Mouse (Mus musculus) embryo, embryonic 10.5 days (tissue): ENCODE data around the gene Apol7b.
"Not testable (repeated sequence)": the region's sequence is repeated elsewhere in the genome, so short reads cannot be mapped to it uniquely, and the experiment has no call there.

Experiments
- DNase-seq: peaks from one replicate; pipeline ENCODE4 v3.0.0-alpha.2; 2015; ENCODE audit warnings: low spot score

The Apol7b gene

GRCm38 (mm10) chr15:77447392-77447791 lies at the start of gene Apol7b:
Gene Apol7b, minus strand, starts transcription at chr15:77447492.
- DNase-seq, result not testable (repeated sequence)

GRCm38 (mm10) chr15:77494694-77495093 lies 47.4 kb upstream of the Apol7b start:
- not testable (repeated sequence) for DNase-seq

GRCm38 (mm10) chr15:77493181-77493580 lies 45.9 kb upstream of the Apol7b start:
- DNase-seq, result not testable (repeated sequence)

GRCm38 (mm10) chr15:77482140-77482794 lies 35.0 kb upstream of the Apol7b start:
- DNase-seq, result no peak

GRCm38 (mm10) chr15:77476693-77477092 lies 29.4 kb upstream of the Apol7b start, which contains the start of gene Apol10a:
Gene Apol10a, plus strand, starts transcription at chr15:77477047.
- DNase-seq, result not testable (repeated sequence)

- DNase-seq, result not testable (repeated sequence)
Measured at GRCm38 (mm10) chr15:77474699-77475390, 27.6 kb upstream of the Apol7b start.

DNA sequence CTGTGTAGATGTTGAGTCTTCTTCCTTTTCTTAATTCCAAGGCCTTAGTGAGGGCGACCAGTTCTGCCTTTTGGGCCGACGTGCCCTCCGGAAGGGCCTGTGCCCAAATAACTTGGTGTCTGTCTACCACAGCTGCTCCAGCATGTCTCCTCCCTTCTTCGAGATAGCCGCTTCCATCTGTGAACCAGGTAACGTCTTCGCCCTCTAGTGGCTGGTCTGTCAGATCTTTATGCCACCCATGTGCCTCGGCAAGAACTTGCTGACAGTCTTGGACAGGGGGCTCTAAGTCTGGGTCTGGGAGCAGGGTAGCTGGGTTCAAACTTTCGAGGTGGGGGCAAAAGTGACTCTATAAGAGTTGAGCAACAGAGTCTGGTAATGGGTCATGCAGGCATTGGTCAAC lies 2.6 kb upstream of the Apol7b start:
- DNase-seq, result not testable (repeated sequence)

DNA sequence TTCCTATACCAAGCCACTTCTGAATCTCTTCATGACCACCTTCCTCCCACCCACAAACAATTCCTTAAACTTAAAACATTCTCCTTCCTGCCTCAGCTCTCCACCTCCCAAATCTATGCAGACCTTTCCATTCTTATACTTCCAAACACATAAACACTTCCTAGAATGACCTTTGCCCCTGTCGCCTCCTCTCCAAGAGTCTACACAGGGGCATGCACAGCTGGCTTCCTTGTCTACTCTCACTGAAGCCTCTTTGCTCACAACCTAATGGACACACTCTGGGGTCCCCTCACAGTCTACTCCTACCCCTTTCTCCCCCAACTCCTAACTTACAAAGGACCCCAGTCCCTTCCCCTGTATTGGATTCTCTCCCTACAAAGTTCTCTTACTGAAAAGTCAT lies 1.6 kb downstream of the Apol7b start:
- DNase-seq, result not testable (repeated sequence)

DNA sequence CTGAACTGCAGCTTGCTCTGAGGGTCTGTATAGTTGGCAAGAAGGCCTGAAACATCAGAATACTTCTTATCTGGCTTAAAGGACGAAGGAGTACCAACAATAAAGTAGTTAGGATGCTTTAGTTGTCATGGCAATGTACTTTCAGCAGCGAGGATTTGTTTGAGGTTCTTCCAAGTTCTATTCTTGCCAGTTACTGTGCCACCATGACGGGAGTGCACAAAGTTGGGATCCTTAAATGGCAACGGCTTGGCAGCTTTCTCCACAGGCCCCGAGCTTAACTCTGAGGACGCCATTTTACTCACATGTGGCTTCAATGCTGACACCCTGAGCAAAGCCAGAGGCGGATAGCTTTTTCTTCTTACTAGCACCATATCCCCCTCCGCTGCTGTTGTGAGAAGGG lies 2.5 kb downstream of the Apol7b start:
- DNase-seq, result not testable (repeated sequence)

DNA sequence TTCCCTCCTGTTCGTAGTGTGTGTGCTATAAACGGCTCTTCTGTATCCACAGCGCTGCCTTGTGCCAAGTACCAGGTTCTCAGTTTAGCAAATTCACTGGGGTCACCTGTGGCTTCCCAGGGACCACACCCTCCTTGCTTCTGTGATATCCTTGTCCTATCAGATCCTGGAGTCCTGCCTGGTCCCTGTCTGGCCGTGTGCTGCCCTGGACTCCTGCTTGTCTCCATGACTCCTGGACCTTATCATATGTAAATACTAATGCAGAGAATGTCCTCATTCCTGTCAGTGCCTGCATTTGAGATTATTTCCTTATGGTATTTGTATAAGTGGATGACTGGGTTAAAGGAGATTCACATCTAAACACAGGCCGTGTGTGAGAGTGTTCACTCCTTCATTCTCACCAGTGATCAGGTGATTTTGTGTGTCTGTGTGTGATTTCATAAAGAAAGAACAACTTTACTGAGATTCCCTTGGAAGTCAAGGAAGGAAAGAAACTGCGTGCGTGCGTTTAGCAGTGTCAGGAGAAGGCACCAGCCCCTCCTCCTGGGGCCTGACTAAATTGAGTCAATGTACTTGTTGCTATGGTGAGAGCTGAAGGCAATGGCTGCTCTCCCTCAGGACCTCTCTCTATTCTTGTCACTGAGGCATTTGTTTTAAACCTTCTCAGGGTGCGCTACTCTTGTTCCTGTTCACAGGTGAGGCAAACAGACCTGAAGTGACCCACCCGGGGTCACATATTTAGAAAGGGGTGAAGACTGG lies 18.4 kb downstream of the Apol7b start:
- not testable (repeated sequence) for DNase-seq

DNA sequence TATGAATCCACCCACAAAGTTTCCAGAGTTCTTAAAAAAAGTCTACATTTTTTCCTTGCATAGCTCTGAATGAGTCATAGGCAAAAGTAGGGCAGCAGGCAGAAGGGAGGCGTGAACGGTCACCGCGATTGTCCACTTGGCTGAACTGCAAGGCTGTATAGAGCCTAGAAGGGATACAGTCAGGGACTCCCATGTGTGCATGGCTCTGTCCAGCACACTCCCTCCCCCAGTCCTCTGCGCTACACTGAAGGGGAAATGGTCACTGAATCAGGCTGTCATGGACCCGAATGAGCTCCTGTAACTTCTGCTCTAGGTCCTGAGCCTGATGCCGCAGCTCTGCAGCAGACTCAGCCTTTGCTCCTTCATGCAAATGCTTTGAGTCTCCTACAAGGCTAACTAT lies 24.4 kb downstream of the Apol7b start:
- DNase-seq, result not testable (repeated sequence)

- DNase-seq, result not testable (repeated sequence)
Measured at GRCm38 (mm10) chr15:77419657-77420056, 27.6 kb downstream of the Apol7b start.

DNA sequence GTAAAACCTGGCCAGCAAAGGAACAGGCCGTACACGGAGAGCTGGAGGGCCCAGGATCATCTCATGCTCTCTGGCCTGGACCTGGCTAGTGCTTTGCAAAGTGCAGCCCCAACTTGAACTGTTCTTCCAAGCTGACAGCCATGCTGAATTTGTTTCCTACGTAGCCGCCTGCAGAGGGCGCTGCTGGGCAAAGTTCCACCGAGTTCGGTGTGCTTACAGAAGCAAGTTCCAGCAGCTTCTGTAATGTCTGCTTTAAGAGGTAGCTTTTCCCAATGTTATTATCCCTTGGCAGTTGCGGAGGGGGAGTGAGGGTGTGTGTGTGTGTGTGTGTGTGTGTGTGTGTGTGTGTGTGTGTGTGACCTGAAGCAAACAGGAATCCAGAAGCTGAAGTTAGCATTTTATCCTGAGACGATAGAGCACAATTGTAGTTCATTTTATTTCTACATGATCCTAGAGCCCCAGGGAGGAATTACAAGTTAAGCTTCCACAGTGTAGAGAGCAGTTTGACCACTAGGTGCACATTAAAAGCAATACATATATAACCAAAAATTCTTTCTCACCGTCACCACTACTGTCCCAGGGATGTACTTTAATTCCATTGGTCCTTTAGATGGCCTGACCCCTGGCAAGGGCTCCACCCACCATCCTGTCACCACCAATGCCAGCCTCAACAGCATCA lies 30.5 kb downstream of the Apol7b start:
- not testable (repeated sequence) for DNase-seq

DNA sequence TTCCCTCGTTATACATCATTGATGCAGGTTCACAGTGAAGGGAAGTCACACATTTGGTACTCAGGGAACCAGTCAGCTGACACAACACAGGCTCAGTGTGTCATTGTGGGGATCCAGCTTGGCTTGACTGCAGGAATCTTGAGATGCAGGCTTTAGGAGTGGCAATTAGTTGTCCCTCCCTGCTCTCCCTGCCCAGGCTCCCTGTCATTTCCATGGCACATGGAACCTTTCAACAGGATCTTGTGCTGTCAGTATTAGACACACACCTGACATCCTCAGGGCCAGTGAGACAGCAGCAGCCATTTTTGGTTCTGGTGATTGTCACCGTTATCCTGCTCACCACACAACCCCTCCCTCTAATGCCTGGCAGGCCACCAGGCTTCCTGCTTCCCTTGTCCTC lies 31.6 kb downstream of the Apol7b start:
- DNase-seq, result not testable (repeated sequence)

DNA sequence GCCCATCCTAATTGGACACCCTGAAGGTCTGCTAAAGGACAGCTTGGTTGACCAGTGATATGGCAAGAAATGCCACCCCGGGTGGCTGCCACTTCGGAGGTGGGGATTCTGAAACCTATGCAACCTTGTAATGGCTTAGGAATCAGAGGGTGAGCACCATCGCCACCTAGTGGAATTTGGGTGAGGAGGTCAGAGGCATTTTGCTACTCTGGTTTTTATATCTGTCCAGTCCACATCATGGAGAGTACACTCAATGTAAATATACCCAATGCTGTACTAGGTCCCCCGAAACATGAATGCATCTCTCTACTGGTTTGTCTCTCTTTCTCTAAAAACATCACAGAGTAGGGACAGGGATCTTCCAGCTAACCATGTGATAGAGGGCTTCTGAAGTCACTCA lies 34.6 kb downstream of the Apol7b start:
- peak; percentile 20 for DNase-seq

DNA sequence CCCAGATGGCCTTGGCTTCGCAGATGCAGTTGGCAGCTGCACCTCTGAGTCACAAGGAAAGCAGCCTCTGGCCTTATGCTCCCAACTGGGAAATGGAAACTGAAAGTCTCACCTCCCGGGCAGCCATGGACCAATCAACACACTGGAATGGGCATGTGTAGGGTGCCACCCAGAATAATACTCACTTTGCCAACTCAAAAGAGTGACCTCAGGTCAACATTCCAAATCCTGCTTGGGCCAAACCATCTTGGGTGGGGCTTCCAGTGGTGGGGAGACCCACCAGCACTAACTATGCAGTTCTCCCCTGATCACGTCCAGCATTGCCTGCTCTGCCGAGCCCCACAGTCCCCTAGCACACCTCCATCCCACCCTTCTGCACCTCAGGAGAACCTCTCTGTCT lies 36.3 kb downstream of the Apol7b start, which contains the start of gene Apol9a:
Apol9a (minus strand) TSS at position 101 of the 400 bp plus-strand sequence.
- not testable (repeated sequence) for DNase-seq

- DNase-seq, result not testable (repeated sequence)
Measured at GRCm38 (mm10) chr15:77406370-77406769, 40.9 kb downstream of the Apol7b start.

- DNase-seq, result peak; percentile 67
Measured at GRCm38 (mm10) chr15:77399027-77399426, 48.3 kb downstream of the Apol7b start, which contains the start of gene Apol7a. Gene Apol7a, minus strand, starts transcription at chr15:77399110.

DNA sequence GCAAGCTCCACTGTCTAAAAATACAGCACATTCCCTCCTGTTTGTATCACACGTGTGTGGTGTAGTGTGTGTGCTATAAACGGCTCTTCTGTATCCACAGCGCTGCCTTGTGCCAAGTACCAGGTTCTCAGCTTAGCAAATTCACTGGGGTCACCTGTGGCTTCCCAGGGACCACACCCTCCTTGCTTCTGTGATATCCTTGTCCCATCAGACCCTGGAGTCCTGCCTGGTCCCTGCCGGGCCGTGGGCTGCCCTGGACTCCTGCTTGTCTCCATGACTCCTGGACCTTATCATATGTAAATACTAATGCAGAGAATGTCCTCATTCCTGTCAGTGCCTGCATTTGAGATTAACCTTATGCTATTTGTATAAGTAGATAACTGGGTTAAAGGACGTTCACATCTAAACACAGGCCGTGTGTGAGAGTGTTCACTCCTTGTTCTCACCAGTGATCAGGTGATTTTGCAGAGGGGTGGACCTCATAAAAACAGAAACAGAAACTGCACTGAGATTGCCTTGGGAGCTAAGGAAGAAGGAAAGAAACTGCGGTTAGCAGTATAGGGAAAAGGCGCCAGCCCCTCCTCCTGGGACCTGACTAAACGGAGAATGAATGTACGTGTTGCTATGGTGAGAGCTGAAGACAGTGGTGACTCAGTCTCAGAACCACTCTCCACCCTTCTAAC lies 49.7 kb downstream of the Apol7b start:
- not testable (repeated sequence) for DNase-seq

DNA sequence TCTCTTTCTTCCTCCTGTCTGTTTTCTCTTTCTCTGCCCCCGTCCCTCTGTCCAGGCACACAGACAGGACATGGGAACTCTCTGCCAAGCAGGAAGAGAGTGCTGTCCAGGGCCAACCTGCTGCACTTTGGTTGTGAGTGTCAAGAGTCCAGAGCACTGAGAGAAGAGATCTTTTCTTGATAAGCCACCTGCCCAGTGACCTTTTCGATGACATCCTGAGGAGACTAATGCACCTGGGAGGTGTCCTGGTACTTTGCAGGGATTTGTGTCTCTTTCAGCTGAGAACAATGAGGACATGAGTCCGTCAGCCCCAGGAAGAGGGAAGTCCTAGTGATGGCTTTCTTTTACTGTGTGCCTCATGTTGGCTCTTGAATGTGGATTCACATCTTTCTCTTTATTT lies 53.5 kb downstream of the Apol7b start:
- not testable (repeated sequence) for DNase-seq

DNA sequence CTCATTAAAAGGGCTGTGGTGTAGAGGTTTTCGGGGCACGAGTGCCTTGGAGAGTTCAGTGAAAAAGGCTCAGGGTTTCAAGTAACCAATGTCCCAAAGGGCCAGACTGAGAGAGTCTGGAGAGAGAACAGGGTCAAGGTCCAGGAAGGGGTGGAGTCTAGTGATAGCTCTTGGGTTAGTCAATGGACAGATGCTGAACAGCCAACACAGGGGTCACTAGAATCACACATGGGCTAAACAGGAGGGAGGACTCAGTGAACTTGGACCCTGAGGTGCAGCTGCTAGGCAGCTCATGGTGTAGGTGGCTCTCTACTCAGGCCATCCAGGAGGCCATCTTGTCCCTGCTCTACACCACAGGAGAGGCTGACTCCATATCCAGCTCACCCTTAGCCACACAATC lies 59.8 kb downstream of the Apol7b start:
- no peak for DNase-seq
